Mouse (Mus musculus) adrenal gland, postnatal 4 days (tissue): ENCODE results near the gene Rhox6. TPM values are rescaled to one million over a fixed set of nuclear protein-coding genes. Genes with fewer than 3 reads are reported as not detected.
A peak's percentile ranks its signal among the peaks of the same experiment; 100 is the strongest.
"Not testable (repeated sequence)": the region's sequence is repeated elsewhere in the genome, so short reads cannot be mapped to it uniquely, and the experiment has no call there.

Experiments
- DNase-seq, 2 experiments: peaks; one replicate each; pipeline ENCODE4 v3.0.0; 2021 to 2022; ENCODE audit warnings: low spot score in 2 of 2, mixed read lengths in 2 of 2
- long read RNA-seq, 2 experiments: library from polyadenylated mRNA; stranded (forward); transcript quantifications; one replicate each; pipeline ENCODE4 v2.0.0; 2021
- total RNA-seq, 2 experiments: library from RNA; stranded (reverse); gene quantifications; 2 replicates each; pipeline ENCODE4 v1.2.3; 2021

The Rhox6 gene
- not detected for total RNA-seq
- long read RNA-seq, experiment 1, result 0 reads
- long read RNA-seq, experiment 2, result 0 reads

DNA sequence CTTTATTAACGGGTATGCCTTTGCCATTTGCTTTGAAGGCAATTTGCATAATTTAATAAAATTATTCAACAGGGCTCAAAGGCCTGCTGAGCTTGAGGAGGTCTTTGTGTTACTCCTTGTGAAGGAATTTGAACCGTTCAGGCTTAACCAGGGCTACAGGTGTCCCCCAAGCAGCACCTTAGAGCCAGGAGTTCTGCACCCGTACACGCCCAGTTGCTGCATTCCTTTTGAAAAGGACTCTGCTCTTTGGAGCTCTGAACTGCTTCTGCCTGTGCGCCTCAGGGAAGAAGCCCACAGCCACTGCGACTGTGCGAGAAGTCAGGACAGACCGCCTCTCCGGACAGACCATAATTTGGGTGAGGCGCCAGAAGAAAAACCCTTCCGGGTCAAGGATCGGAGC lies at the start of gene Rhox6:
Rhox6 (plus strand) TSS at position 301 of the 400 bp plus-strand sequence.
- DNase-seq, result not testable (repeated sequence)

- no peak for DNase-seq
Measured at GRCm38 (mm10) chrX:37807286-37808080, 19.2 kb upstream of the Rhox6 start.

DNA sequence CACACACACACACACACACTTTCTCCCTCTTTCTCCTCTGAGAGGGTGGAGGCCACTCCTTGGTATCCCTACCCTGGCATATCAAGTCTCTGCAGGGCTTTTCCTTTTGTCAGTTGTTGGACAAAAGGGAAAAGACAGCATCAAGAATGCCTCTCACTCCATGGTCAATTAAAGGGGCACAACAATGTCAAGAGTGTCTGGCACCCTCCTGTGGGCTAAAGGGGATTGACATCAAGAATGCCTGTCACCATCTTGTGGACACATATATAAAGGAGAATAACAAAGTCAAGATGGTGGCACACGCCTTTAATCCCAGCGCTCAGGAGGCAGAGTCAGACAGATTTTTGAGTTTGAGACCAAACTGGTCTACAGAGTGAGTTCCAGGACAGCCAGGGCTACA lies 17.3 kb upstream of the Rhox6 start:
- DNase-seq, result no peak

DNA sequence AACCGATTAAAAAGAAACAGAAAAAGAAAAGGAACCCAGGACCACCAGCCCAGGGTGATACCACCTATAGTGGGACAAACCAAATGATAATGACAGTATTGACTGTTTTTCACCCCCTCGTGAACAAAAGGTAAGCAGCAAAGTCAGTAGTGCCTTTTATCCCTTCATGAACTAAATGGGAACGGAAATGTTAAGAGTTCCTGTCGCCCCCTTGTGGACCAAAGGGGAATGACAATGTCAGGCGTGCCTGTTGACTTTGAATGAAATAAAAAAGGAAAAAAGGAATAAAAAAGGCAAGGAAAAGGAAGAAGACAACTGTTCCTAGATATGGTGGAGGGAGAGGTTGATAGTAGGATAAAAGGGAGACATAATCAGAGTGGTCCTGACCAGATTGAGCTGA lies 15.5 kb upstream of the Rhox6 start:
- peak in 1 of 2 experiments; percentile 4 for DNase-seq

GRCm38 (mm10) chrX:37815665-37816064 lies 11.0 kb upstream of the Rhox6 start:
- DNase-seq, result no peak

- DNase-seq, result not testable (repeated sequence)
Measured at GRCm38 (mm10) chrX:37831386-37831785, 4.7 kb downstream of the Rhox6 start, which contains the start of gene Rhox7a. Gene Rhox7a (plus strand): TSS chrX:37831686.

DNA sequence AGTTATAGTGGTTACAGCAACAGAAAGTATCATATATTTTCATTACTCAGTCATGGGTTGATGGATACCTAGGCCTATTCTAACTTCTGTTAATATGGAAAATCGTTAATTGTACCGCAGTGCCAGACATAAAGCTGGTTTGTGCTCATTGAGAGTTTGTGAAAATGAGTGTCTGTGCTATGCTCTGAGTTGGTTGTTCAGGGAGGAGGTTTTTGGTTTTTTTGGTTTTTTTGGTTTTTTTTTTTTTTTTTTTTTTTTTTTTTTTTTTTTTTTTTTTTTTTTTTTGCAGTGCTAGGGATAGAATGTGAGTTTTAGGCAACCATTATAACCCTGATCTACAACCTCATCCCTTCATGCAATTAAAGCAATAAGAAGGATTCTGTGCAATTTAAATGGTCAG lies 44.9 kb downstream of the Rhox6 start:
- no peak for DNase-seq

- no peak for DNase-seq
Measured at GRCm38 (mm10) chrX:37878844-37879243, 52.1 kb downstream of the Rhox6 start, which contains the start of gene Rhox8. Gene Rhox8 (minus strand): TSS chrX:37878944.

Other genes starting within 250 kb of the Rhox6 start
- not detected for gene Rhox3f, start 245.9 kb upstream of the Rhox6 start, total RNA-seq
- not detected for gene Rhox4f, start 219.2 kb upstream of the Rhox6 start, total RNA-seq
- not detected for gene Rhox3g, start 198.3 kb upstream of the Rhox6 start, total RNA-seq
- gene Rhox2g, start 183.4 kb upstream of the Rhox6 start, total RNA-seq, result not detected
- gene Rhox4g, start 175.6 kb upstream of the Rhox6 start, total RNA-seq, result not detected
- gene Rhox3h, start 158.1 kb upstream of the Rhox6 start, total RNA-seq, result not detected
- not detected for gene Rhox2h, start 153.6 kb upstream of the Rhox6 start, total RNA-seq
- gene Rhox5, start 22.1 kb upstream of the Rhox6 start, total RNA-seq, result not detected
- not detected for gene Rhox7a, start 4.8 kb downstream of the Rhox6 start, total RNA-seq
- gene Rhox8, start 52.0 kb downstream of the Rhox6 start, total RNA-seq, result not detected
- not detected for gene Rhox7b, start 70.3 kb downstream of the Rhox6 start, total RNA-seq
- gene Rhox9, start 74.9 kb downstream of the Rhox6 start, total RNA-seq, result not detected
- not detected for gene Btg1-ps1, start 191.9 kb downstream of the Rhox6 start, total RNA-seq
- not detected for gene Btg1-ps2, start 216.2 kb downstream of the Rhox6 start, total RNA-seq
- gene Rhox10, start 239.6 kb downstream of the Rhox6 start, total RNA-seq, result not detected